Mouse (Mus musculus) liver, adult 2 months (tissue): ENCODE data around the gene Psme2. TPM values are rescaled to one million over a fixed set of nuclear protein-coding genes. Genes with fewer than 3 reads are reported as not detected.

ENCODE experiments used
- DNase-seq: peaks from one replicate; pipeline ENCODE4 v3.0.0-alpha.2; 2011; ENCODE audit warnings: low read depth, low spot score; ENCODE audit errors: extremely low read depth
- H3K27ac ChIP-seq: fragments of 200-500 bp; replicated peaks from 2 replicates; pipeline ENCODE4 v1.5.1; 2012; ENCODE audit warnings: low read depth, mild to moderate bottlenecking, control low read depth, inconsistent platforms, low read length; ENCODE audit not compliant: insufficient read depth
- H3K27me3 ChIP-seq: fragments of 200-500 bp; 2 replicates; pipeline ENCODE4 v1.6.1; 2012; ENCODE audit warnings: mild to moderate bottlenecking, moderate library complexity, low read length, inconsistent platforms; ENCODE audit not compliant: control insufficient read depth, insufficient read depth
- H3K36me3 ChIP-seq: fragments of 200-500 bp; 2 replicates; pipeline ENCODE4 v1.6.1; 2012; ENCODE audit warnings: low read length, inconsistent platforms; ENCODE audit not compliant: control insufficient read depth, insufficient read depth
- H3K4me1 ChIP-seq: fragments of 200-500 bp; 2 replicates; pipeline ENCODE4 v1.6.1; 2011; ENCODE audit warnings: low read length; ENCODE audit not compliant: control insufficient read depth, insufficient read depth
- H3K4me3 ChIP-seq: fragments of 200-500 bp; 2 replicates; pipeline ENCODE4 v1.5.1; 2011; ENCODE audit warnings: low read depth, mild to moderate bottlenecking, control low read depth, low read length, moderate library complexity; ENCODE audit not compliant: insufficient read depth
- H3K79me2 ChIP-seq: fragments of 200-500 bp; 2 replicates; pipeline ENCODE4 v1.6.1; 2012; ENCODE audit warnings: inconsistent platforms, mild to moderate bottlenecking, low read length, moderate library complexity; ENCODE audit not compliant: control insufficient read depth, insufficient read depth
- H3K9ac ChIP-seq: fragments of 200-500 bp; 2 replicates; pipeline ENCODE4 v1.6.1; 2012; ENCODE audit warnings: low read depth, mild to moderate bottlenecking, control low read depth, inconsistent platforms, low read length
- CTCF ChIP-seq: fragments of 200-500 bp; IDR thresholded peaks from 2 replicates; pipeline ENCODE4 v1.5.1; 2011; ENCODE audit warnings: low read depth, low read length, control low read depth
- POLR2A ChIP-seq: fragments of 200-500 bp; IDR thresholded peaks from 2 replicates; pipeline ENCODE4 v1.6.1; 2011; ENCODE audit warnings: low read length, control low read depth; ENCODE audit not compliant: insufficient read depth; ENCODE audit errors: extremely low read depth
- WGBS: fragments of 180-500 bp; shearing (Covaris S2); methylation state at CpG from one replicate; pipeline ENCODE4 v1.1.7; 2018; 5-methylcytosine and 5-hydroxymethylcytosine counted together
- polyA plus RNA-seq: library from polyadenylated mRNA; depleted of rRNA; stranded (reverse); fragments of >200 nt; gene quantifications from 2 replicates; pipeline ENCODE4 v1.2.3, GENCODE M21; 2012; rRNA removed
- total RNA-seq: library from RNA; depleted of rRNA; stranded (reverse); fragments of >200 nt; gene quantifications from 2 replicates; pipeline ENCODE4 v1.2.3, GENCODE M21; 2014; rRNA removed

The Psme2 gene
- total and polyA plus RNA-seq, 2 experiments, result 55.9 to 142 TPM

GRCm38 (mm10) chr14:55542268-55542667 is 48.6 kb downstream of the Psme2 start:
- TF ChIP-seq CTCF (no peak), POLR2A (no peak)
- H3K4me3 ChIP-seq, result no peak overlapping the region
- 97% methylated on average over 12 of the region's 12 CpGs for WGBS

GRCm38 (mm10) chr14:55540787-55541321 is 50.1 kb downstream of the Psme2 start:
- 33% methylated on average over 10 of the region's 10 CpGs for WGBS
- DNase-seq, result no peak

More at GRCm38 (mm10) chr14:55542268-55542667, 48.6 kb downstream of the Psme2 start:
- no peaks in the 10 kb centered on the region for H3K4me1 ChIP-seq
- H3K9ac ChIP-seq, result no peak overlapping the region
- no peaks in the 10 kb centered on the region for H3K79me2 ChIP-seq
- no peaks in the 10 kb centered on the region for H3K27me3 ChIP-seq
- DNase-seq, result no peak
- H3K27ac ChIP-seq, result no peak overlapping the region
- no peaks in the 10 kb centered on the region for H3K36me3 ChIP-seq

GRCm38 (mm10) chr14:55540067-55540786 is 50.7 kb downstream of the Psme2 start, which contains the start of gene Pck2:
TSS of gene Pck2 (plus strand) at chr14:55540266.
- H3K27ac ChIP-seq, result no peak within 1 kb of the TSS
- 0 out of 2 replicates have a peak, but pooled peaks have one; percentile 21 for TF ChIP-seq POLR2A
- no peak for TF ChIP-seq CTCF
- peak within 1 kb of the TSS; percentile 61 for H3K9ac ChIP-seq
- H3K79me2 ChIP-seq, result no peaks in the 10 kb centered on the region
- H3K4me3 ChIP-seq, result peak within 1 kb of the TSS; percentile 74
- WGBS, result 1% methylated on average over 32 of the region's 32 CpGs
- no peaks in the 10 kb centered on the region for H3K4me1 ChIP-seq
- peak; percentile 74 for DNase-seq
- H3K27me3 ChIP-seq, result no peaks in the 10 kb centered on the region
- H3K36me3 ChIP-seq, result no peaks in the 10 kb centered on the region

More at GRCm38 (mm10) chr14:55540787-55541321, 50.1 kb downstream of the Psme2 start:
- H3K36me3 ChIP-seq, result no peaks in the 10 kb centered on the region
- H3K27ac ChIP-seq, result no peak overlapping the region
- TF ChIP-seq POLR2A (no peak), CTCF (no peak)
- H3K9ac ChIP-seq, result peak overlapping the region; percentile 61
- no peaks in the 10 kb centered on the region for H3K4me1 ChIP-seq
- H3K27me3 ChIP-seq, result no peaks in the 10 kb centered on the region
- no peaks in the 10 kb centered on the region for H3K79me2 ChIP-seq
- peak overlapping the region; percentile 74 for H3K4me3 ChIP-seq

Other genes with a start within 250 kb of the Psme2 start
Only the 30 nearest of the 31 such genes appear.
- gene Dhrs4, start 112.4 kb downstream of the Psme2 start, total RNA-seq, result 103 and 111 TPM in 2 replicates
- gene Dhrs4, start 112.4 kb downstream of the Psme2 start, polyA plus RNA-seq, result 120 and 146 TPM in 2 replicates
- 0.09 and 0.13 TPM in 2 replicates for gene Carmil3, start 100.5 kb downstream of the Psme2 start, total RNA-seq
- gene Carmil3, start 100.5 kb downstream of the Psme2 start, polyA plus RNA-seq, result 0.29 and 0.36 TPM in 2 replicates
- gene Cpne6, start 80.7 kb downstream of the Psme2 start, total RNA-seq, result not detected in 2 replicates
- not detected in 2 replicates for gene Cpne6, start 80.7 kb downstream of the Psme2 start, polyA plus RNA-seq
- not detected in 2 replicates for gene Nrl, start 66.1 kb downstream of the Psme2 start, total RNA-seq
- not detected in 2 replicates for gene Nrl, start 66.1 kb downstream of the Psme2 start, polyA plus RNA-seq
- gene Pck2, start 50.8 kb downstream of the Psme2 start, total RNA-seq, result 1.2 and 3.2 TPM in 2 replicates
- 2.4 and 7.3 TPM in 2 replicates for gene Pck2, start 50.8 kb downstream of the Psme2 start, polyA plus RNA-seq
- gene Dcaf11, start 31.1 kb downstream of the Psme2 start, total RNA-seq, result 305 and 330 TPM in 2 replicates
- 263 and 363 TPM in 2 replicates for gene Dcaf11, start 31.1 kb downstream of the Psme2 start, polyA plus RNA-seq
- gene A730061H03Rik, start 30.7 kb downstream of the Psme2 start, total RNA-seq, result not detected in 2 replicates
- gene A730061H03Rik, start 30.7 kb downstream of the Psme2 start, polyA plus RNA-seq, result 0.42 and 0.62 TPM in 2 replicates
- gene Fitm1, start 15.5 kb downstream of the Psme2 start, total RNA-seq, result 3.8 and 7.5 TPM in 2 replicates
- 45.7 and 60.2 TPM in 2 replicates for gene Fitm1, start 15.5 kb downstream of the Psme2 start, polyA plus RNA-seq
- gene Psme1, start 13.0 kb downstream of the Psme2 start, total RNA-seq, result 78.5 and 94.2 TPM in 2 replicates
- gene Psme1, start 13.0 kb downstream of the Psme2 start, polyA plus RNA-seq, result 46.9 and 59.9 TPM in 2 replicates
- 32.7 and 36.1 TPM in 2 replicates for gene Emc9, start 5.8 kb downstream of the Psme2 start, total RNA-seq
- 46.8 and 57.2 TPM in 2 replicates for gene Emc9, start 5.8 kb downstream of the Psme2 start, polyA plus RNA-seq
- 4.9 and 8.0 TPM in 2 replicates for gene Rnf31, start 595 bp upstream of the Psme2 start, total RNA-seq
- gene Rnf31, start 595 bp upstream of the Psme2 start, polyA plus RNA-seq, result 15.4 and 20.4 TPM in 2 replicates
- gene Irf9, start 12.5 kb upstream of the Psme2 start, total RNA-seq, result 21.1 and 24.2 TPM in 2 replicates
- 36.8 and 45.0 TPM in 2 replicates for gene Irf9, start 12.5 kb upstream of the Psme2 start, polyA plus RNA-seq
- 0.34 and 0.46 TPM in 2 replicates for gene Rec8, start 26.9 kb upstream of the Psme2 start, total RNA-seq
- 0.54 and 2.3 TPM in 2 replicates for gene Rec8, start 26.9 kb upstream of the Psme2 start, polyA plus RNA-seq
- 16.8 and 32.6 TPM in 2 replicates for gene Ipo4, start 44.8 kb upstream of the Psme2 start, total RNA-seq
- 42.0 and 53.0 TPM in 2 replicates for gene Ipo4, start 44.8 kb upstream of the Psme2 start, polyA plus RNA-seq
- gene Gm49378, start 46.8 kb upstream of the Psme2 start, total RNA-seq, result 1.1 and 2.1 TPM in 2 replicates
- 7.0 and 7.9 TPM in 2 replicates for gene Gm49378, start 46.8 kb upstream of the Psme2 start, polyA plus RNA-seq
- 46.5 and 62.0 TPM in 2 replicates for gene Tm9sf1, start 52.7 kb upstream of the Psme2 start, total RNA-seq
- 66.3 and 70.4 TPM in 2 replicates for gene Tm9sf1, start 52.7 kb upstream of the Psme2 start, polyA plus RNA-seq
- gene Tssk4, start 59.1 kb upstream of the Psme2 start, total RNA-seq, result 0.09 and 0.47 TPM in 2 replicates
- 0.18 and 0.24 TPM in 2 replicates for gene Tssk4, start 59.1 kb upstream of the Psme2 start, polyA plus RNA-seq
- gene Mdp1, start 69.4 kb upstream of the Psme2 start, total RNA-seq, result 10.1 and 10.3 TPM in 2 replicates
- gene Mdp1, start 69.4 kb upstream of the Psme2 start, polyA plus RNA-seq, result 9.8 and 10.5 TPM in 2 replicates
- gene Gmpr2, start 80.8 kb upstream of the Psme2 start, total RNA-seq, result 13.1 and 14.9 TPM in 2 replicates
- gene Gmpr2, start 80.8 kb upstream of the Psme2 start, polyA plus RNA-seq, result 9.9 and 11.6 TPM in 2 replicates
- gene Nedd8, start 81.0 kb upstream of the Psme2 start, total RNA-seq, result 94.7 and 99.4 TPM in 2 replicates
- gene Nedd8, start 81.0 kb upstream of the Psme2 start, polyA plus RNA-seq, result 209 and 225 TPM in 2 replicates
- gene Tinf2, start 90.7 kb upstream of the Psme2 start, total RNA-seq, result 7.7 and 8.5 TPM in 2 replicates
- 8.1 and 8.2 TPM in 2 replicates for gene Tinf2, start 90.7 kb upstream of the Psme2 start, polyA plus RNA-seq
- gene Tgm1, start 122.8 kb upstream of the Psme2 start, total RNA-seq, result 7.9 and 8.4 TPM in 2 replicates
- 22.8 and 24.2 TPM in 2 replicates for gene Tgm1, start 122.8 kb upstream of the Psme2 start, polyA plus RNA-seq
- 28.7 and 31.5 TPM in 2 replicates for gene Rabggta, start 131.2 kb upstream of the Psme2 start, total RNA-seq
- 64.0 and 65.1 TPM in 2 replicates for gene Rabggta, start 131.2 kb upstream of the Psme2 start, polyA plus RNA-seq
- gene Dhrs1, start 154.6 kb upstream of the Psme2 start, total RNA-seq, result 109 and 140 TPM in 2 replicates
- 263 and 286 TPM in 2 replicates for gene Dhrs1, start 154.6 kb upstream of the Psme2 start, polyA plus RNA-seq
- 11.0 and 13.0 TPM in 2 replicates for gene Nop9, start 154.6 kb upstream of the Psme2 start, total RNA-seq
- 11.8 and 15.1 TPM in 2 replicates for gene Nop9, start 154.6 kb upstream of the Psme2 start, polyA plus RNA-seq
- 101 and 128 TPM in 2 replicates for gene Cideb, start 167.3 kb upstream of the Psme2 start, total RNA-seq
- 483 and 586 TPM in 2 replicates for gene Cideb, start 167.3 kb upstream of the Psme2 start, polyA plus RNA-seq
- 0.74 and 0.94 TPM in 2 replicates for gene Ltb4r2, start 170.3 kb upstream of the Psme2 start, total RNA-seq
- gene Ltb4r2, start 170.3 kb upstream of the Psme2 start, polyA plus RNA-seq, result 1.9 and 2.6 TPM in 2 replicates
- gene Ltb4r1, start 174.8 kb upstream of the Psme2 start, total RNA-seq, result 0.28 and 0.34 TPM in 2 replicates
- 0.80 and 1.4 TPM in 2 replicates for gene Ltb4r1, start 174.8 kb upstream of the Psme2 start, polyA plus RNA-seq
- gene Adcy4, start 193.0 kb upstream of the Psme2 start, total RNA-seq, result 2.4 and 3.6 TPM in 2 replicates
- 3.3 and 4.5 TPM in 2 replicates for gene Adcy4, start 193.0 kb upstream of the Psme2 start, polyA plus RNA-seq
- 0.94 and 1.8 TPM in 2 replicates for gene Ripk3, start 197.8 kb upstream of the Psme2 start, total RNA-seq
- gene Ripk3, start 197.8 kb upstream of the Psme2 start, polyA plus RNA-seq, result 1.4 and 4.0 TPM in 2 replicates